Mouse (Mus musculus): ENCODE results near the gene Rhbdf1. TPM values are rescaled to one million over a fixed set of nuclear protein-coding genes. Genes with fewer than 3 reads are reported as not detected.

Rhbdf1 gene
- polyA plus RNA-seq, 1 experiment from 2014 or later, result 35.8 TPM

DNA sequence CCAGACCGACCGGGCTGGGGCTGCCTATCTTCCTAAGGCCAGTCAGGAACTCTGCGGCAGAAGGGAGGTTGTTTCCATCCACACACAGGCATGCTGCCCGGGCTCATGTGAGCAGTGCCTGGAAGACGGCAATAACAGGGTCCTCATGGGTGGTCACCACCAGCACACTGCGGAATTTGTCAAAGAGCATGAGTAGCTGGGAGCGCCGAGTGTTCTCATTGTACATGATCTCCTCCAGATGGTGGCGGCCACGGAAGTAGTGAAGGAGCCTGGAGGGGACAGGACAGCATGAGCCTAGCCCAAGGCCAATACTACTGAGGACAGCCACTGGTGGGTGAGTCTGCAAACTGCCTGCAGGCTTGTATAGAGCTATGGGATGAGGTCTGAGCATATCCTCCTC lies 10.7 kb upstream of the Rhbdf1 start:
- H3K27ac ChIP-seq (replicated peaks), result no peak overlapping the region
- ATAC-seq (ENCODE audit: low FRiP score, low TSS enrichment), result 0 out of 2 replicates have a peak, but pooled peaks have one; percentile 21
- H3K4me3 ChIP-seq (ENCODE audit: low read depth, low read length), result no peak overlapping the region
- H3K27me3 ChIP-seq (ENCODE audit: control insufficient read depth, insufficient read depth, low read length), result no peaks in the 10 kb centered on the region
- no peak overlapping the region for H3K9ac ChIP-seq (ENCODE audit: low read length)
- TF ChIP-seq EP300 (optimal IDR thresholded peaks at IDR 0.05), result no peak
- TF ChIP-seq CTCF (IDR thresholded peaks at IDR 0.05; ENCODE audit: low read depth), result no peak
- peaks cover 4% of the 10 kb centered on the region; the same call in 1 of the 2 replicates for H3K4me1 ChIP-seq (replicated peaks; ENCODE audit: control insufficient read depth, insufficient read depth)
- 64% methylated on average over 10 of the region's 10 CpGs for WGBS
- H3K9me3 ChIP-seq (ENCODE audit: control insufficient read depth, low read length), result no peaks in the 10 kb centered on the region
- H3K36me3 ChIP-seq (ENCODE audit: control insufficient read depth, insufficient read depth, low read length), result peaks cover 15% of the 10 kb centered on the region
- no peak overlapping the region for H3K4me2 ChIP-seq (replicated peaks; ENCODE audit: low read depth)
- no peak for DNase-seq (ENCODE audit: low spot score)

DNA sequence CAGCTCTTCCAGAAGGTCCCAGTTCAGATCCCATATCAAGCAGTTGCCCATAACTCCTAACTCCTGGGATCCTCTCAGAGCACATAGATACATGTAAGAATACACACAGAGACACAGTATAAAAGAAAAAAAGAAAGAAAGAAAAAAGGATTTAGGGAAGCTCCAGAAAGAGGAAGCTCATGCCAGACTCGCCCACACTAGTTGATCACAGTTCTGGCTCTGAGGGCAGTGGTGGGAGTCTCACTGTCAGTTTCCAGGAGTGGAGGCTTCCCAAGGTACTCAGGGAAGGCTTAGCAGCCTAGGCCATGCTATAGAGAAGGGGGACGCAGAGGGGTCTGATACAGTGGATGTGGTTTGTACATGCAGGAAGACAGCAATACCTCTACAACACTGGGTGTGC lies 9.0 kb upstream of the Rhbdf1 start:
- Histone ChIP-seq H3K9me3 (ENCODE audit: control insufficient read depth, low read length) (no peaks in the 10 kb centered on the region), H3K4me2 (replicated peaks; ENCODE audit: low read depth) (no peak overlapping the region), H3K27ac (replicated peaks) (no peak overlapping the region), H3K27me3 (ENCODE audit: control insufficient read depth, insufficient read depth, low read length) (no peaks in the 10 kb centered on the region), H3K4me3 (ENCODE audit: low read depth, low read length) (no peak overlapping the region), H3K36me3 (ENCODE audit: control insufficient read depth, insufficient read depth, low read length) (peaks cover 15% of the 10 kb centered on the region), H3K4me1 (replicated peaks; ENCODE audit: control insufficient read depth, insufficient read depth) (peaks cover 8% of the 10 kb centered on the region), H3K9ac (ENCODE audit: low read length) (no peak overlapping the region)
- TF ChIP-seq CTCF (IDR thresholded peaks at IDR 0.05; ENCODE audit: low read depth), result no peak
- ATAC-seq (ENCODE audit: low FRiP score, low TSS enrichment) (no peak), DNase-seq (ENCODE audit: low spot score) (no peak)
- WGBS, result 92% methylated on average over 2 of the region's 2 CpGs

DNA sequence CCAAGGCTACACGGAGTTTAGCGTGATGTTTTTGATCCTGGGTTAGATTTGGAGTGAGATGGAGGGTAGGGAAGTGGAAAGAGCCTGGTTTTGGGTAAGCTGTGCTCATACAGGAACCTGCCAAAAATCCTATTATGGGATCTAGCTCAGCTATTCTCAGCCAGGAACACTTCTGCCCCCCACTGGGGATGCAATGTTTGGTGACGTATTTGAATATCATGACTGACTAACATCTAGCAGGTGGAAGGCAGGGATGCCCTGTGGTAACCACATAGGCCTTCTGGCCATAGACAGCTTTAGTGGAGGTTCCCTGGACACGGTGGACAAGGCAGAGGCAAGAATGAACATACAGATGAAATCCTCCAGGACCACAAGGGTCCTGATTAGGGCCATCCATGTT lies 8.1 kb upstream of the Rhbdf1 start:
- ATAC-seq (ENCODE audit: low FRiP score, low TSS enrichment) (no peak), DNase-seq (ENCODE audit: low spot score) (no peak)
- Histone ChIP-seq H3K27me3 (ENCODE audit: control insufficient read depth, insufficient read depth, low read length) (no peaks in the 10 kb centered on the region), H3K9me3 (ENCODE audit: control insufficient read depth, low read length) (no peaks in the 10 kb centered on the region), H3K4me1 (replicated peaks; ENCODE audit: control insufficient read depth, insufficient read depth) (peaks cover 8% of the 10 kb centered on the region), H3K9ac (ENCODE audit: low read length) (no peak overlapping the region), H3K36me3 (ENCODE audit: control insufficient read depth, insufficient read depth, low read length) (peaks cover 15% of the 10 kb centered on the region), H3K4me3 (ENCODE audit: low read depth, low read length) (no peak overlapping the region), H3K27ac (replicated peaks) (no peak overlapping the region), H3K4me2 (replicated peaks; ENCODE audit: low read depth) (no peak overlapping the region)
- no peak for TF ChIP-seq EP300 (optimal IDR thresholded peaks at IDR 0.05)
- no peak for TF ChIP-seq CTCF (IDR thresholded peaks at IDR 0.05; ENCODE audit: low read depth)
- 73% methylated on average over 4 of the region's 4 CpGs for WGBS

DNA sequence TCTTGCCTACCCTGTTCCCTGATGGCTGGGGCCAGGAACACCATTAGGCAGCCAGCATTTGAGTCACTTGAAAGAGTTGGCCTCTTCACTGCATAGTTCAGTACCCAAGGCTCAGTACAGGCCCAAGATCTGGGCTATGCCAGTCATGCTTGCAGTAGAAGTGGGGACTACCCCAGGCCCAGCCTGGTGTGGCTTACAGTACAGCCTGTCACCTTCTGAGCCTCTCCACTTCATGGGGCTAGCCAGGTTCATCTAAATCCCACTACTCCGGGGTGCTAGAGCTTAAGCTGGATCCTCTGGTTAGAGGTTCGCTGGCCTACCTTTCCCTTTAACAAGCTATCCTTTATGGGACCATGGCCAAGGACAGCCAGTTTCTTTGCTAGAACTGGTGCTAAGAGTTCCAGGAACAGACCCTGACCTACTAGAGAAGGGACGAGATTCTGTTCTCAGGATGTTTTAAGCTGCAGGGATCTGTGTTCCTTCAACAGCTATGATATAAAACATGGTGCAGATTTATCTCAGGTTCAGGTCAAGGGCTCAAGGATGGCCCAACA lies 6.3 kb upstream of the Rhbdf1 start:
- Histone ChIP-seq H3K27me3 (ENCODE audit: control insufficient read depth, insufficient read depth, low read length) (no peaks in the 10 kb centered on the region), H3K9ac (ENCODE audit: low read length) (no peak overlapping the region), H3K4me3 (ENCODE audit: low read depth, low read length) (no peak overlapping the region), H3K4me1 (replicated peaks; ENCODE audit: control insufficient read depth, insufficient read depth) (peaks cover 18% of the 10 kb centered on the region), H3K36me3 (ENCODE audit: control insufficient read depth, insufficient read depth, low read length) (peaks cover 8% of the 10 kb centered on the region), H3K27ac (replicated peaks) (no peak overlapping the region), H3K4me2 (replicated peaks; ENCODE audit: low read depth) (no peak overlapping the region), H3K9me3 (ENCODE audit: control insufficient read depth, low read length) (no peaks in the 10 kb centered on the region)
- ATAC-seq (ENCODE audit: low FRiP score, low TSS enrichment) (no peak), DNase-seq (ENCODE audit: low spot score) (no peak)
- 92% methylated on average over 3 of the region's 3 CpGs for WGBS
- TF ChIP-seq CTCF (IDR thresholded peaks at IDR 0.05; ENCODE audit: low read depth) (no peak), EP300 (optimal IDR thresholded peaks at IDR 0.05) (no peak)

DNA sequence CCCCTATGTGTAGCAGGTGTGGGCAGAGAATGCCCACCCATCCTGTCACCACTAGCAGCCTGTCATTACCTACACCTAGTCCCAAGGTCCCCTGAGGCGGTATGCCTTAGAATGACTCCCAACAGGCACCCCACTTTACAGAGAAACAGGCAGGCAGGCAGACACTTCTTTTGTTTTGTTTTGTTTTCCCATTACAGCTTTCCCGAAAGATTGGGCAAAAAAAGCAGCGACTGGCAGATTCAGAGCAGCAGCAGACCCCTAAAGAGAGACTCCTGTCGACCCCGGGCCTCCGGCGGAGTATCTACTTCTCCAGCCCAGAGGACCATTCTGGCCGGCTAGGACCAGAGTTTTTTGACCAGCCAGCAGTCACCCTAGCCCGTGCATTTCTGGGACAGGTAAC lies 5.5 kb upstream of the Rhbdf1 start:
- no peaks in the 10 kb centered on the region for H3K27me3 ChIP-seq (ENCODE audit: control insufficient read depth, insufficient read depth, low read length)
- no peak overlapping the region for H3K9ac ChIP-seq (ENCODE audit: low read length)
- no peak overlapping the region for H3K4me3 ChIP-seq (ENCODE audit: low read depth, low read length)
- no peak overlapping the region for H3K27ac ChIP-seq (replicated peaks)
- WGBS, result 83% methylated on average over 9 of the region's 9 CpGs
- TF ChIP-seq EP300 (optimal IDR thresholded peaks at IDR 0.05) (no peak), CTCF (IDR thresholded peaks at IDR 0.05; ENCODE audit: low read depth) (no peak)
- peaks cover 22% of the 10 kb centered on the region for H3K4me1 ChIP-seq (replicated peaks; ENCODE audit: control insufficient read depth, insufficient read depth)
- no peak overlapping the region for H3K4me2 ChIP-seq (replicated peaks; ENCODE audit: low read depth)
- H3K36me3 ChIP-seq (ENCODE audit: control insufficient read depth, insufficient read depth, low read length), result peaks cover 7% of the 10 kb centered on the region
- H3K9me3 ChIP-seq (ENCODE audit: control insufficient read depth, low read length), result no peaks in the 10 kb centered on the region
- ATAC-seq (ENCODE audit: low FRiP score, low TSS enrichment) (no peak), DNase-seq (ENCODE audit: low spot score) (no peak)

DNA sequence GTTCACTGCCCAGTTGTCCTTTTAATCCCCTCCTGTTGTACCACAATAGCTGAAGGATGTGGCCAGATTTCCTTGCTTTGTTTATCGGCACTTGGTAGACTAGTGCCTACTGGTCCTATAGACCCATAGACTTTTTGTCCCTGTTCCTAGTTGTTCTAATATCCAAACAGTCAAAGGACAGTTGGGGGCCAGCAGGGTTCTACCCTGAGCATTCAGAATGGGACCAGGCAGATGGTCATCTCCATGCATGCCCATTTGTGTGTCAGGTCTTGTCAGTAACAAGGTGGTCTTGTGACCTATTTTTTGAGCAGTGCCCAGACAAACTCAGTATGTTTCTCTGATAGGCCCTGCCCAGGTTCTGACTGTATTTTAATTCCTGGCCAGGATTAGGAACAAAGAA lies 4.9 kb upstream of the Rhbdf1 start:
- no peak for TF ChIP-seq CTCF (IDR thresholded peaks at IDR 0.05; ENCODE audit: low read depth)
- no peak for TF ChIP-seq EP300 (optimal IDR thresholded peaks at IDR 0.05)
- H3K27me3 ChIP-seq (ENCODE audit: control insufficient read depth, insufficient read depth, low read length), result no peaks in the 10 kb centered on the region
- H3K4me3 ChIP-seq (ENCODE audit: low read depth, low read length), result peak overlapping the region; percentile 65
- H3K9me3 ChIP-seq (ENCODE audit: control insufficient read depth, low read length), result no peaks in the 10 kb centered on the region
- peaks cover 7% of the 10 kb centered on the region for H3K36me3 ChIP-seq (ENCODE audit: control insufficient read depth, insufficient read depth, low read length)
- peak overlapping the region; percentile 93; the same call in 1 of the 2 replicates for H3K27ac ChIP-seq (replicated peaks)
- 17% methylated on average over 1 of the region's 1 CpGs for WGBS
- DNase-seq (ENCODE audit: low spot score) (no peak), ATAC-seq (ENCODE audit: low FRiP score, low TSS enrichment) (no peak)
- H3K4me2 ChIP-seq (replicated peaks; ENCODE audit: low read depth), result peak overlapping the region; percentile 89
- H3K4me1 ChIP-seq (replicated peaks; ENCODE audit: control insufficient read depth, insufficient read depth), result peaks cover 25% of the 10 kb centered on the region
- peak overlapping the region; percentile 74 for H3K9ac ChIP-seq (ENCODE audit: low read length)
